Mouse (Mus musculus) lung, postnatal 0 days (tissue): ENCODE measurements at regions not wholly inside any gene's neighbourhood (a gene's known extent, or its start where the extent isn't known, plus 50 kb on each side); places are given as distances from the start of the nearest gene placed in this dataset.
"Not testable (repeated sequence)": the region's sequence is repeated elsewhere in the genome, so short reads cannot be mapped to it uniquely, and the experiment has no call there.

Source experiments
- ATAC-seq: fragments of 200-750 bp; cut with Nextera tagmentation; 2 replicates; pipeline ENCODE4 v1.8.0; 2017; ENCODE audit warnings: moderate library complexity
- DNase-seq: peaks from one replicate; pipeline ENCODE4 v3.0.0-alpha.2; 2016; ENCODE audit warnings: low spot score
- H3K27ac ChIP-seq: fragments of 300-500 bp; sonication (generic); 2 replicates; pipeline ENCODE4 v1.5.1; 2014; ENCODE audit warnings: antibody characterized with exemption, mild to moderate bottlenecking, low read length, mixed read lengths
- H3K27me3 ChIP-seq: fragments of 300-500 bp; sonication (generic); replicated peaks from 2 replicates; pipeline ENCODE4 v1.6.1; 2014; ENCODE audit warnings: low read length, mixed read lengths; ENCODE audit not compliant: insufficient read depth
- H3K36me3 ChIP-seq: fragments of 300-500 bp; sonication (generic); 2 replicates; pipeline ENCODE4 v1.6.1; 2014; ENCODE audit warnings: low read length, mixed read lengths; ENCODE audit not compliant: insufficient read depth
- H3K4me1 ChIP-seq: fragments of 300-500 bp; sonication (generic); 2 replicates; pipeline ENCODE4 v1.6.1; 2014; ENCODE audit warnings: antibody characterized with exemption, low read depth, low read length, mixed read lengths; ENCODE audit not compliant: insufficient read depth
- H3K4me2 ChIP-seq: fragments of 300-500 bp; sonication (generic); replicated peaks from 2 replicates; pipeline ENCODE4 v1.6.1; 2014; ENCODE audit warnings: low read depth, mild to moderate bottlenecking, low read length, moderate library complexity, mixed read lengths
- H3K4me3 ChIP-seq: fragments of 300-500 bp; sonication (generic); 2 replicates; pipeline ENCODE4 v1.5.1; 2014; ENCODE audit warnings: low read depth, low read length
- H3K9ac ChIP-seq: fragments of 300-500 bp; sonication (generic); replicated peaks from 2 replicates; pipeline ENCODE4 v1.6.1; 2014; ENCODE audit warnings: low read depth, mild to moderate bottlenecking
- H3K9me3 ChIP-seq: fragments of 300-500 bp; sonication (generic); 2 replicates; pipeline ENCODE4 v1.6.1; 2016; ENCODE audit warnings: low read length, mixed read lengths
- CTCF ChIP-seq: IDR thresholded peaks from 2 replicates; pipeline ENCODE4 v1.5.1; 2016; ENCODE audit warnings: antibody characterized with exemption, mild to moderate bottlenecking
- EP300 ChIP-seq: IDR thresholded peaks from 2 replicates; pipeline ENCODE4 v1.6.1; 2016; ENCODE audit warnings: antibody characterized with exemption, mild to moderate bottlenecking, control low read depth
- WGBS: fragments of 180-500 bp; shearing (Covaris S2); extraction: QIAGEN DNeasy Blood & Tissue Kit; methylation state at CpG from one replicate; pipeline ENCODE4 v1.1.7; 2014; 5-methylcytosine and 5-hydroxymethylcytosine counted together

- Histone ChIP-seq H3K27me3 (no peaks in the 10 kb centered on the region), H3K36me3 (no peaks in the 10 kb centered on the region), H3K9ac (no peak overlapping the region), H3K4me2 (no peak overlapping the region), H3K4me3 (no peak overlapping the region), H3K9me3 (no peaks in the 10 kb centered on the region), H3K27ac (no peak overlapping the region), H3K4me1 (no peaks in the 10 kb centered on the region)
- DNase-seq (no peak), ATAC-seq (no peak)
- TF ChIP-seq EP300 (no peak), CTCF (no peak)
- 84% methylated on average over 4 of the region's 4 CpGs for WGBS
Observed at GRCm38 (mm10) chr10:70853614-70854013, 197.8 kb upstream of the Phyhipl start.

- Histone ChIP-seq H3K4me3 (no peak overlapping the region), H3K27me3 (no peaks in the 10 kb centered on the region), H3K9ac (no peak overlapping the region), H3K4me2 (no peak overlapping the region), H3K36me3 (no peaks in the 10 kb centered on the region), H3K27ac (no peak overlapping the region), H3K4me1 (no peaks in the 10 kb centered on the region), H3K9me3 (no peaks in the 10 kb centered on the region)
- DNase-seq (no peak), ATAC-seq (no peak)
- no peak for TF ChIP-seq CTCF
- 78% methylated on average over 5 of the region's 5 CpGs for WGBS
Observed at GRCm38 (mm10) chr10:70848141-70848540, 192.4 kb upstream of the Phyhipl start.

GRCm38 (mm10) chr10:70847341-70847882 lies 191.6 kb upstream of the Phyhipl start:
- Histone ChIP-seq H3K4me1 (no peaks in the 10 kb centered on the region), H3K27me3 (no peaks in the 10 kb centered on the region), H3K27ac (no peak overlapping the region), H3K4me2 (no peak overlapping the region), H3K4me3 (no peak overlapping the region), H3K9ac (no peak overlapping the region), H3K36me3 (no peaks in the 10 kb centered on the region), H3K9me3 (no peaks in the 10 kb centered on the region)
- ATAC-seq = no peak
- DNase-seq = peak; percentile 11
- 57% methylated on average over 3 of the region's 3 CpGs for WGBS
- TF ChIP-seq CTCF = no peak
- no peak for TF ChIP-seq EP300

- WGBS = 64% methylated on average over 10 of the region's 10 CpGs
- H3K4me3 ChIP-seq = no peak overlapping the region
- H3K36me3 ChIP-seq = no peaks in the 10 kb centered on the region
- H3K27ac ChIP-seq = no peak overlapping the region
- no peaks in the 10 kb centered on the region for H3K9me3 ChIP-seq
- H3K9ac ChIP-seq = no peak overlapping the region
- no peak for TF ChIP-seq CTCF
- no peak for TF ChIP-seq EP300
- no peak for DNase-seq
- no peaks in the 10 kb centered on the region for H3K4me1 ChIP-seq
- no peak for ATAC-seq
- H3K27me3 ChIP-seq = no peaks in the 10 kb centered on the region
- H3K4me2 ChIP-seq = no peak overlapping the region
Observed at GRCm38 (mm10) chr10:70846281-70847168, 190.8 kb upstream of the Phyhipl start.

GRCm38 (mm10) chr10:70843848-70844247 lies 188.1 kb upstream of the Phyhipl start:
- no peak for TF ChIP-seq CTCF
- no peak for TF ChIP-seq EP300
- no peak for ATAC-seq
- Histone ChIP-seq H3K9ac (no peak overlapping the region), H3K4me3 (no peak overlapping the region), H3K36me3 (no peaks in the 10 kb centered on the region), H3K9me3 (no peaks in the 10 kb centered on the region), H3K27me3 (no peaks in the 10 kb centered on the region), H3K4me2 (no peak overlapping the region), H3K4me1 (no peaks in the 10 kb centered on the region), H3K27ac (no peak overlapping the region)
- WGBS = 90% methylated on average over 2 of the region's 2 CpGs
- DNase-seq = no peak

- Histone ChIP-seq H3K9ac (no peak overlapping the region), H3K9me3 (no peaks in the 10 kb centered on the region), H3K36me3 (no peaks in the 10 kb centered on the region), H3K4me2 (no peak overlapping the region), H3K4me1 (no peaks in the 10 kb centered on the region), H3K27ac (no peak overlapping the region), H3K27me3 (no peaks in the 10 kb centered on the region), H3K4me3 (no peak overlapping the region)
- TF ChIP-seq CTCF (no peak), EP300 (no peak)
- DNase-seq (no peak), ATAC-seq (no peak)
- 91% methylated on average over 4 of the region's 4 CpGs for WGBS
Observed at GRCm38 (mm10) chr10:70842176-70842838, 186.5 kb upstream of the Phyhipl start.

- H3K4me1 ChIP-seq, H3K4me3 ChIP-seq, H3K9ac ChIP-seq, DNase-seq, H3K27me3 ChIP-seq, H3K27ac ChIP-seq, H3K36me3 ChIP-seq, H3K4me2 ChIP-seq, ATAC-seq, H3K9me3 ChIP-seq: not testable (repeated sequence)
- 95% methylated on average over 2 of the region's 2 CpGs for WGBS
Observed at GRCm38 (mm10) chr10:70841179-70841578, 185.4 kb upstream of the Phyhipl start.
